Mouse (Mus musculus) heart, embryonic 10.5 days (tissue): Measurements from ENCODE around the gene Lpxn. TPM values are rescaled to one million over a fixed set of nuclear protein-coding genes. Genes with fewer than 3 reads are reported as not detected.

ENCODE experiments used
- polyA plus RNA-seq: library from polyadenylated mRNA; unstranded; fragments of >200 nt; fragmentation: Nextera tagmentation; extraction: Ambion mirVana; gene quantifications from 2 replicates; pipeline ENCODE4 v1.2.1, GENCODE M21; 2016

The Lpxn gene
- polyA plus RNA-seq, 1 experiment from 2014 or later = 0.54 TPM

Other genes with a start within 250 kb of the Lpxn start
- 0.10 and 0.17 TPM in 2 replicates for gene Gm4952, start 196.2 kb upstream of the Lpxn start, polyA plus RNA-seq
- gene Glyat, start 162.9 kb upstream of the Lpxn start, polyA plus RNA-seq = not detected in 2 replicates
- not detected in 2 replicates for gene Olfr1442, start 125.8 kb upstream of the Lpxn start, polyA plus RNA-seq
- not detected in 2 replicates for gene Olfr1443, start 118.1 kb upstream of the Lpxn start, polyA plus RNA-seq
- gene Keg1, start 100.4 kb upstream of the Lpxn start, polyA plus RNA-seq = not detected in 2 replicates
- gene Cntf, start 30.6 kb upstream of the Lpxn start, polyA plus RNA-seq = 0.70 and 1.1 TPM in 2 replicates
- 11.5 and 13.4 TPM in 2 replicates for gene Zfp91, start 67 bp upstream of the Lpxn start, polyA plus RNA-seq
- gene Gm5244, start 50.5 kb downstream of the Lpxn start, polyA plus RNA-seq = not detected in 2 replicates
- not detected in 2 replicates for gene Olfr1444, start 61.1 kb downstream of the Lpxn start, polyA plus RNA-seq
- not detected in 2 replicates for gene Olfr1445, start 87.7 kb downstream of the Lpxn start, polyA plus RNA-seq
- gene Olfr1446, start 97.3 kb downstream of the Lpxn start, polyA plus RNA-seq = not detected in 2 replicates
- not detected in 2 replicates for gene Olfr1447, start 107.5 kb downstream of the Lpxn start, polyA plus RNA-seq
- not detected in 2 replicates for gene Olfr1448, start 128.2 kb downstream of the Lpxn start, polyA plus RNA-seq
- gene Olfr1449, start 134.6 kb downstream of the Lpxn start, polyA plus RNA-seq = not detected in 2 replicates
- gene Olfr1450, start 154.1 kb downstream of the Lpxn start, polyA plus RNA-seq = not detected in 2 replicates
- not detected in 2 replicates for gene Olfr1451, start 198.8 kb downstream of the Lpxn start, polyA plus RNA-seq
- gene Olfr1453, start 232.1 kb downstream of the Lpxn start, polyA plus RNA-seq = not detected in 2 replicates